Mouse (Mus musculus) liver, adult (tissue): ENCODE measurements around the gene Mog.

Experiments
- GATA4 ChIP-seq: IDR thresholded peaks from 2 replicates; pipeline ENCODE4 v1.6.1; 2014; ENCODE audit warnings: mild to moderate bottlenecking, low read length; ENCODE audit not compliant: insufficient replicate concordance

The Mog gene

DNA sequence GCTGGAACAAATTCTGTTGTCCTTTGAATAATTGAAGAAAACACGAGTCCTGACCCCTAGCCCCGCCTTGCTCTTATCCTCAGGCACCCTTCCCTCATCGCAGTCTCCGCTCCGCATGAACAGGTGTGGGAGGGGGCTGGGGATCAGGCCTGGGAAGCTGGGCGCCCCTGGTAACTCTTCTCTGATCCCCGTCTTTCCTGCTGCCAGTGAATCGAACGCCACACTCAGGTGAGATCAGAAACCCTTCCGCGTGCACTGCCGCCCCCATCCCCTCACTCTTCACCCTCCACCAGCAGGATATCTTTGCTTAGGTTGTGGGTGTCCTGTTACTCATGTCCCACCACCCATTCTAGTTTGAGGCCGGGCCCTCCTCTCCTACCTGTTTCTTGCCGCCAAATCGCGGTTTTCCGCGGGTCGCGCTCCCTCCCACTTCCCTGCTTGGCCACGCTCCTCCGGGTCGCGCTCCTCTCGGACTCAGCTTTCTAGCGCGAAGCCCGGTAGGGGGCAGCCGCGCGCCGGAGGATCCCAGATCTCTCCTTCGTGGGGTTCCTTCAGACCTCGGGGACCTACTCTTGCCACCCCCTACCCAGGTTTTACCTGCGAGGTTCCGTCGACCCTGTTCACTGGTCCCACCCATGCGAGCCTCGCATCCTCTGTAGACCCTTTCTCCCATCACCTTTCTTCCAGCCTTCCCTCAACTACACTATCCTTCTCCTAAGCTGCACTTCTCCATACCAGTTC, 26.5 kb upstream of the Mog start:
- no peak for TF ChIP-seq GATA4

DNA sequence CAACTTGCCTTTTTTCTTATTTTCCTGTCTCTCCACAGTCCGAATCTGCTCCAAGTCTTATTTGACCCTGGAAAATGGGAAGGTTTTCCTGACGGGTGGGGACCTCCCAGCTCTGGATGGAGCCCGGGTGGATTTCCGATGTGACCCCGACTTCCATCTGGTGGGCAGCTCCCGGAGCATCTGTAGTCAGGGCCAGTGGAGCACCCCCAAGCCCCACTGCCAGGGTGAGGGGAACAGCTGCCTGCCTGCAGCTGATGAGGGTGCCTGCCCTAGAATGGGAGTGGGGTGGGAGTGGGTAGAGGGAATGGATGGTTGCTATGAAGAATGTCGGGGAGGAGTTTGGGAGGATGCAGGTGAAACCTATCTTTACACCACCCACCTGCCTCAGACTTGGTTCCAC, 25.2 kb upstream of the Mog start:
- no peak for TF ChIP-seq GATA4

DNA sequence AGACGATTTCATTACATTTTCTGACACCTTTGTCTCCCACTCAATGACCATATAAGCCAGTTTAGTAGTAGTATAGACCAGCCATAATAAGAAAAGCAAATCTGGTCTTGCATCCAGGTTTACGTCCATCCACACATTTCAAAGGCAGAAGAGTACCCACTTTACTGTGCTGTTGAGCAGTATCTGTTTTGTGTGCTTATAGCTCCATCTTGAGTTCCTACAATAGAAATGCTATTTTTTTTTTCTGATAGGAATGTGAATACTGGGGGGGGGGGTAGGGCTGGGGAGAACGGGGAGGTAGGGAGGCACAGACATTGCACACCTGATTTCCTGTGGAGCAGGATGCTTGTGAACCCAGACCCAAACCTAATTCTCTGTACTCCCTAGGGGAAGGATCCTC, 24.8 kb upstream of the Mog start:
- no peak for TF ChIP-seq GATA4

DNA sequence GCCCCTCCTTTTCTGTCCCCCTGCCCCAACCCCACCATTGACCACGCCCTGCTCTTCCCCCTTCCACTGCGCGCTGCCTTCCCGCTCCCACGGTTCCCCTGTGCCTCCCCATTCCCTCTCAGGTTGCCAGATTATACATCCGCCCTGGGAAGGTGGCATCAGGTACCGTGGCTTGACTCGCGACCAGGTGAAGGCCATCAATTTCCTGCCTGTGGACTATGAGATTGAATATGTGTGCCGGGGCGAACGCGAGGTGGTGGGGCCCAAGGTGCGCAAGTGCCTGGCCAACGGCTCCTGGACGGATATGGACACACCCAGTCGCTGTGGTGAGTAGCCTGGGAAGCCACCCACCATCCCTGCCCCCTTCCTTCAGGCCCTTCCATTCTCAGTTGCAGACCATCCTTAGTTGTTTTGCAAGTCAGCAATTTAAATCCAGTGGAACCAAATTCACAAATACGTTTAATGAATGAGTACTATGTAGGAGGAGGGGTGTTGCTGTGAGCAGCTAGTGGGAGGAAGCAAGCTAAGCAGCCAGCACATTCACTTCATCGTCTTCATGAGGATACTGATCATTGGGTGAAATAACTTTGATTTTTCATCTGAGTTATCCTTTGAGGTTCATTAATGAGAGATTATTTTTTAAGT, 24.3 kb upstream of the Mog start:
- TF ChIP-seq GATA4 = no peak

DNA sequence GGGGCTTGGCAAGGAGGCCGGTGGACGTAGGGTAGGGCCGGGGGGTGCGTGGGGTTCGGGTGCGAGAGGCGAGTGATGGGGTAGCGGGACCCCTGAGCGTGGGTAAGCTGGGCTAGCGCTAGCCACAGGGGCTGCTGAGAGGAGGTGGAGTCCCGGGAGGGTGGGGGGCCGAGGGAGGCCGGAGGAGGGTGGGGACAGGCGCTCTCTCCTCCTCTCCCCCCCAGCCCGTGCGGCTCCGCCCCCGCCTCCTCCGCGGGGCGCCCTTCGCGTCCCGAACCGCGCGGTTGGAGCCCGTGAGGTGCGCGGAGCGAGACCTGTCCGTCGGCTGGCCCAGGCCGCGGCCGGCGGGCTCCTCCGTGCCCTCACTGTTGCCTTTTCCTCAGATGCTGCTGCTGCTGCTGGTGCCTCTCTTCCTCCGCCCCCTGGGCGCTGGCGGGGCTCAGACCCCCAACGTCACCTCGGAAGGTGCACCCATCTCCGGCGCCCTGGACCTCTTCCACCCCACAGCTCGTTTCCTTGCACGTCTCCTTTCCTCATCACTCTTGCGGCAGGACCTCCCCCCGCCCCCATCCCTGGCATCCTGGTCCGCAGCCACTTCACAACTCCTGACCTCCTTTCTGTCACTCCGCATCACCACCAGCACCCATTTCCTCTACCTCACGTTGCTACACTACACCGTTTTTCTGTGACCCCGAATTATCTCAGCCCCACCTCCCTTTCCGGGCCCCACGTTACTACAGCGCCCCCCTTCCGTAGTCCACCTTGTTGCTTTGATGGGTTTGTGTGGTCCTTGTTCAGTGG, 23.3 kb upstream of the Mog start:
- TF ChIP-seq GATA4 = no peak

DNA sequence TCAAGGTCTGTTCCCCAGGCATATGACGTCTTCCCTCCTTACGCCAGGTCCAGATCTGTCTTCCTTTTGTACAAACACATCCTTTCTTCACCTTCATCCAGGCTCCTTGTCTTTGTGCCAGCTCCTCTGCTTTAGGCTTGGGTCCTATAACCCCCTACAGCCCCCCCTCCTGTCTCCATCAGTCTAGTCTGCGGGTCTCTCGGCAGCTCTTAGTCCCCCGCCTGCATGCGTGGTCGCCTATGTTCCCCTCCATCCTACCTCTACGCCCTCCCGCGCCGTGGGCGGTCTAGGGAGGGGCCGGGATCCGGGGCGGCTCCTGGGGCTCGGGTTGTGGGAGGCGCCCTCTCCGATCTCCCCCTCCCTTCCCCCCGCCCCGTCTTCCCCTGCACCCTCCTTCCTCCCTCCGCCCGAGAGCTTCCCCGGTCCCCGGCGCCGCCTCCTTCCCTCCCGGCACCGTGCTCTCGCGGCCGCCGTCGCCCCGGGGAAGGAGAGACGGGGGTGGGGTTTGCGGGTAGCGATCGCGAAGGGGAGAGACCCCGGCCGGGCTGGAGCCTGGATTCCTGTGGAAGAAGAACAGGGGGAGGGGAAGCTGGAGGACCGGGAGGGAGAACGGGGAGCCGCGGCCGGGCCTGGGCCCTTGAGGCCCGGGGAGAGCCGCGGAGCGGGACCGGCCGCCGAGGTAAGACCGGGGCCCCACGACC, 22.6 kb upstream of the Mog start, which contains the start of gene Gabbr1:
Gene Gabbr1, plus strand, starts transcription at position 356 of the 701 bp plus-strand sequence.
- no peak for TF ChIP-seq GATA4

DNA sequence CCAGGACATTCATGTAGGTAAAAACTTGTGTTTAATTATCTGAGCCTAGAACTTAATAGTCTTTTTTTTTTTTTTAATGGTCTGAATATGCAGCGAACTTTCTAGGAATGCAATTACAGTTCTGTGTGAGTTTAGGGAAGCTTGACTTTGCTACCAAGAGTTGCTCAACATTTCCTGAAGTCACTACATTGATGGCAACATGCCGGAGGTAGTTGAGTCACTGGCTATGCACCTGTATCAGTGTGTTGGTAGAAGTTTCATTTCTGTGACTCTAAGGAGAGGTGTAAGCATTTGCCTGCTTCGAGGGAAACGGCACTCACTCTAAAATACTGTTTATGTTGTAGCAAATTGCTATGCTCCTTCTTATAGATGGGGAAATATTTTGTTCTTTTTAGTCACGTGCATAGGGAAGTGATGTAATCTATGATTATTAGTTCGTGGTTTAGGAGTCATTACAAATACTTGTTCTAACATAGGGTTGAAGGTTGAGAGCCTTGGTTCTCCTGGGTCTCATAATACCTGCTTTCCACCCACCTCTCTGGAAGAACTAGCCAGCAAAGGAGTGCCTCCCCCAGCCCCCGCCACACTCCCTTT, 21.6 kb upstream of the Mog start:
- no peak for TF ChIP-seq GATA4

DNA sequence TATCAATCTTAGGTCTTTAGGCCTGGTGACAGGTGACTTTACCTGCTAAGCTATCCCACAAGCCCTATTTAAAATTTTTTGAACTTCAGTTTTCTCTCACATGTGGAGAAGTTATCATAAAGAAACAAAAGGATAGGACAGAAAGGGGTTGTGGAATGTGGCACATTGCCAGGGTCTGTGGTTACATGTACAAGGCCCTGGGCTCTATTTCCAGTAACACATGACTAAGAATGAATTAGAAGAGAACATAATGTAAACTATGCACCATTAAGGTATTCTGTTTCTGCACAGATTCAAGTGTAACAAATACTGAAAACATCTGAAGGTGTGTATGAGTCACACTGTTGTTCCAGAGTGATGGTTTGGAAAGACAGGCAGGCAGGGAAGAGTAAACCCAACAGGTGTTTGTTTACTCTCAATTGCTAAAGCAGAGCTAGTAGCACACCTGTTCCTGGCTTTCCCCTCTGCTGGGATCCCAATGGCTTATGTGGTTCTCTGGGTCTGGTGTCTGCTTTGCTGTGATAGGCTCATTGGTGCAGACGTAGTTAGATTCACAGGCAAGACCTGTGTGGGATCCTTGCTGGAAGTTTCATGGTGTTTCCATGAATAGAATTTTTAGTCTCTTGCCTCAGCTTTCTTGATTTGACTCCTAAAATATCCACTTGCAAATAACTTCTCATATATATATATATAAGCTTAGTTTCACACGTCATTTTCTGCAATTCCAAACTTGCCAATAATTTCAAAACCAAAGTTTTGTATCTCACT, 16.1 kb upstream of the Mog start:
- no peak for TF ChIP-seq GATA4

DNA sequence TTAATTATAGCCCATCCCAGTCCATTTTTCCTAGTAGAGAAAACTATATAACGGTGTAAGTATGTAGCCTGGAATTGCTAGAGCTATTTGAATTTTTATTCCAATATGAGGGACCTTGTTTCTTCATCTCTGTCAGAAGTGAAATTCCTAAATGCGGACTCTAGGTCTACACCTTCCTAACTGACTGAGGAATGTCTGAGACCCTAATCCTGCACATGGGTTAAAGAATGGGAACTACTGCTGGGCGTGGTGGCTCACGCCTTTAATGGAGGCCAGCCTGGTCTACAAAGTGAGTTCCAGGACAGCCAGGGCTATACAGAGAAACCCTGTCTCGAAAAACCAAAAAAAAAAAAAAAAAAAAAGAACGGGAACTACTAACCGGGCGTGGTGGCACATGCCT, 6.0 kb upstream of the Mog start:
- no peak for TF ChIP-seq GATA4

DNA sequence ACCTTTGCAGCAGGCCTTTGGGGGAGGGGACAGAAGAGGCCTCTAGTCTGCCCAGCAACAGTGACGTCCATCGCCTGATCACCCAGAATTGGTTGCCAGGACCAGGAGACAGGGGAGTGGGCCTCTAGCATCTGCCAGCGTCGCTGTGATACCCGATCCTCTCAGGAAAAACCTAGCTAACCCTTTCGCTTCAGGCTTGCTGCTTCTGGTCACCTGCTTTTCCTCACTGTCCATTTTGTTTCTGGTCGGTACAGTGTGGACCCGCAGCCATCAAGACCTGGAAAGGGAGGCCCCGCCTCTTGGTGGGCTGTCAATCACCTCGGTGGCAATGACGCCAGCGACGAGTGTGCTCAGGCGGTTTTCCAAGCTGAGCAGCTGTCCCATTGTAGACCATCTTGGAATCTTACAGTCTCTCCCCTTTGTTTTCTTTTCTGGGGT, 5.5 kb upstream of the Mog start:
- no peak for TF ChIP-seq GATA4

DNA sequence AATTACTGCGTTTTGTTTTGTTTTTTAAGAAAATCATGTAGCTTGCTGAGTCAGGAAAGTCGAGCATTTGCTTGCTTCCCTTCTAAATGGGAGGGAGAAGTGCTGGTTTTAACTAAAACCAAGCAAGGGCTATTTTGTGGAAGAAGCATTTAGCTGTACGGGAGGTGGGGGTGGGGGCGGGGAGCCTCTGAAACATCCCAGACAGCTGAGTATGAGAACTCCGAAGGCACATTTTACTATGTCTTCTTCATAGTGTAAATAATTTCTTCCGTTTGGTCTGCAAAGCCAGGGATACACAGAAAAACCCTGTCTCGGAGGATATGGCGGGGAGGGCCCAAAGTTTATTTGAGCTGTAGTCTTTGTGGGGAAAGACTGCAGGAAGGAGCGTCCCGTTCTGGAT, 5.0 kb upstream of the Mog start:
- TF ChIP-seq GATA4 = no peak

DNA sequence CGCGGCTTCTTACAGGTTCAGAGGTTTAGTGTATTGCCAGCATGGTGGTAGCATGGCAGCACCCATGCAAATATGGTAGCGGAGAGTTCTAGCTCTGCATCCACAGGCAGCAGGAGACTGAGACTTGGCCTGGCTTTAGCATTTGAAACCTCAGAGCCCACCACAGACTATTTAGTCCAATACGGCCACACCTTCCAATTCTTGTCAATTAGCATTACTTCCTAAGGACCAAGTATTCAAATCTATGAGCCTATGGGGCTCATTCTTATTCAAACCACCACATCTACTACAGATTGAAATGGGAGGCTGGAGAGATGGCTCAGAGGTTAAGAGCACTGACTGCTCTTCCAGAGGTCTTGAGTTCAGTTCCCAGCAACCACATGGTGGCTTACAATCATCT, 4.3 kb upstream of the Mog start:
- no peak for TF ChIP-seq GATA4

DNA sequence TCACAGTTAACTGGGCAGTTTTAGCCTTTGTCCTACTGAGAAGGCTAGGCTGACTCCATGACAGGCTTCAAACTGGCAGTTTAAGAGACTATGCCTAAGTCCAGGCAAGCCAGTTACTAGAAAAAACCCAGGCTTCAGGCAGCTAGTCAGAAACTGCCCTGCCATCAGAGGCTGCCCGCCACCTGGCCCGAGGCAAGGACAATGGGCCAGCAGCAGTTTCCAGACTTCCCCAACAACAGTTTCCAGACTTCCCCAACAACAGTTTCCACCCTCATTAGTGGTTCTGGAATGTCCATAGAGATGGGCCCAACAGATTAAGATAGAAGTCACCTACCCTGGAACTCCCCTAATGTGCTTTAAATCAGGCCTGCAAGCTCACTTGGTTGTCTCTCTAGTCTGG, 3.2 kb upstream of the Mog start:
- no peak for TF ChIP-seq GATA4

DNA sequence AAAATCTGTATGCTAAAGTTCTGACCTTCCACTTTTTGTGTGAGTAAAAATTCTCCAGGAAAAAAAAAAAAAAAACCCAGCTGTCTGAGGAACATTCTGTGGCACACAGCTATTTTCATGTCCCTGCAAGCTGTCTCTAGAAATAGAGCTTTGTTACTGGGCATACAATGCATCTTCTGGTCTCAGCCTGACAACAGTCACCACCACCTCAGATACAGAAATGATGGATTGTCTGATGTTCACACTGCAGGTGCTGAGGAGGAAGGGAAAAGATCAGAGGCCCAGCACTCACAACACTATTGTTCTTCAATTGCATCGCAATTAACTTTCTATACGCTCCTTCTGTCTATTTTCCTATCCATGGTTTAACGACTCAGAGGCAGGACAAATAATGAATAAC, 4.9 kb downstream of the Mog start:
- no peak for TF ChIP-seq GATA4
